Mouse (Mus musculus) neural tube, embryonic 11.5 days (tissue): ENCODE data around the gene Jkamp. TPM values are rescaled to one million over a fixed set of nuclear protein-coding genes. Genes with fewer than 3 reads are reported as not detected.
"Not testable (repeated sequence)": the region's sequence is repeated elsewhere in the genome, so short reads cannot be mapped to it uniquely, and the experiment has no call there.

Experiments
- ATAC-seq: fragments of 200-750 bp; cut with Nextera tagmentation; 2 replicates; pipeline ENCODE4 v1.8.0; 2017; ENCODE audit warnings: moderate number of reproducible peaks, mild to moderate bottlenecking, moderate TSS enrichment, moderate library complexity; ENCODE audit not compliant: insufficient read depth, low FRiP score, low TSS enrichment
- DNase-seq: peaks from one replicate; pipeline ENCODE4 v3.0.0-alpha.2; 2015; ENCODE audit warnings: low spot score
- H3K27ac ChIP-seq: fragments of 300-500 bp; sonication (generic); 2 replicates; pipeline ENCODE4 v1.5.1; 2014; ENCODE audit warnings: low read depth, mild to moderate bottlenecking, low read length
- H3K27me3 ChIP-seq: fragments of 300-500 bp; sonication (generic); 2 replicates; pipeline ENCODE4 v1.6.1; 2014; ENCODE audit warnings: mild to moderate bottlenecking, low read length, mixed read lengths; ENCODE audit not compliant: control insufficient read depth, insufficient read depth
- H3K36me3 ChIP-seq: fragments of 300-500 bp; sonication (generic); 2 replicates; pipeline ENCODE4 v1.6.1; 2014; ENCODE audit warnings: mild to moderate bottlenecking, low read length, moderate library complexity, mixed read lengths; ENCODE audit not compliant: control insufficient read depth, insufficient read depth
- H3K4me1 ChIP-seq: fragments of 300-500 bp; sonication (generic); 2 replicates; pipeline ENCODE4 v1.6.1; 2014; ENCODE audit warnings: low read length, mixed read lengths; ENCODE audit not compliant: control insufficient read depth, insufficient read depth
- H3K4me2 ChIP-seq: fragments of 300-500 bp; sonication (generic); 2 replicates; pipeline ENCODE4 v1.6.1; 2014; ENCODE audit warnings: low read depth, mild to moderate bottlenecking, moderate library complexity
- H3K4me3 ChIP-seq: fragments of 300-500 bp; sonication (generic); 2 replicates; pipeline ENCODE4 v1.5.1; 2014; ENCODE audit warnings: low read depth, low read length
- H3K9ac ChIP-seq: fragments of 300-500 bp; sonication (generic); 2 replicates; pipeline ENCODE4 v1.6.1; 2014; ENCODE audit warnings: mild to moderate bottlenecking, low read length
- H3K9me3 ChIP-seq: fragments of 300-500 bp; sonication (generic); 2 replicates; pipeline ENCODE4 v1.6.1; 2016; ENCODE audit warnings: low read length; ENCODE audit not compliant: control insufficient read depth
- WGBS: fragments of 180-500 bp; shearing (Covaris S2); extraction: QIAGEN DNeasy Blood & Tissue Kit; methylation state at CpG from one replicate; pipeline ENCODE4 v1.1.7; 2014; 5-methylcytosine and 5-hydroxymethylcytosine counted together
- polyA plus RNA-seq: library from polyadenylated mRNA; unstranded; fragments of >200 nt; fragmentation: Nextera tagmentation; extraction: Ambion mirVana; gene quantifications from 2 replicates; pipeline ENCODE4 v1.2.1, GENCODE M21; 2014

The Jkamp gene
- 68.5 and 71.4 TPM in 2 replicates for polyA plus RNA-seq

DNA sequence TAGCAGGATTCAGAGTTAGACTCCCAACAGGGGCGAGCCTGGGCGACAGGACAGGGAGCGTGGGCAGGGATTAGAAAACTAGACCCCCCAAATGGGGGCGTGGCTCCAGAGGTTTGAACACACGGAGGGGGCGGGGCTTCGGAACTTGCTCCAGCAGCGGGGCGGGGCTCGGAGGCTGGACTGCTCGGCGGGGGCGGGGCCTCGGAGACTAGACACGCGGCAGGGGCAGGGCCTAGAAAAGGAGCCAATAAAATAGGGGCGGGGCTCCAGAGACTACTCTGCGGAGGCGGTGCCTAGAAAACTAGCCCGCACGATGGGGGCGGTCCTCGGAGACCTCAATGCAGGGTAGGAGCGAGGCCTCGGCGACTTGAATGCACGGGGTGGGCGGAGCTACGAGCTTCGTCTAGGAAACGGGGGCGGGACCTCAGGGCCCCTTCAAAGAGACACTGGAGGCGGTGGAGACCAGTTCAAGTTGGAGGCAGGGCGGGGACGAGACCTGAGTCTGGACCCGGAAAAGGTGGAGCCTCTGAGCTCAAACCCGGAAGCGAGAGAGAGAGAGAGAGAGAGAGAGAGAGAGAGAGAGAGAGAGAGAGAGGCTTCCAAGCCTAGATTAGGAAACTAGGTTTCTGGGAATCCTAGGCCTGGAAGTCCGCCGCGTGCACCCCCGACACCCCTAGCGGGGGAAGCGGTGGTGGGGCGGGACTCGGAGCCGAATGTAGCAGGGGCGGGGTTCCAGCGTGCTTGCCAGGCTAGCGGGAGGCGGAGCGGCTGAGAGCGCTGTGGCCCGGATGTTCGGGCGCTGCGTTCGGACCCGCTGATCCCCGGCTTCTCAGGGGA lies at the start of gene Jkamp, which contains the start of gene L3hypdh:
Gene Jkamp (plus strand): TSS at position 261 of the 837 bp plus-strand sequence.
Gene L3hypdh (minus strand): TSS at position 111 of the 837 bp plus-strand sequence.
- H3K4me1 ChIP-seq = peaks cover 3% of the 10 kb centered on the region; the same call in 1 of the 2 replicates
- no peaks in the 10 kb centered on the region for H3K27me3 ChIP-seq
- H3K36me3 ChIP-seq = no peaks in the 10 kb centered on the region
- DNase-seq (peak; percentile 99), ATAC-seq (peak; percentile 97)
- H3K9ac ChIP-seq = peak within 1 kb of the TSS; percentile 93
- 1% methylated on average over 60 of the region's 60 CpGs for WGBS
- peak within 1 kb of the TSS; percentile 69 for H3K4me3 ChIP-seq
- no peaks in the 10 kb centered on the region for H3K9me3 ChIP-seq
- peak within 1 kb of the TSS; percentile 79 for H3K4me2 ChIP-seq
- H3K27ac ChIP-seq = peak within 1 kb of the TSS; percentile 97

DNA sequence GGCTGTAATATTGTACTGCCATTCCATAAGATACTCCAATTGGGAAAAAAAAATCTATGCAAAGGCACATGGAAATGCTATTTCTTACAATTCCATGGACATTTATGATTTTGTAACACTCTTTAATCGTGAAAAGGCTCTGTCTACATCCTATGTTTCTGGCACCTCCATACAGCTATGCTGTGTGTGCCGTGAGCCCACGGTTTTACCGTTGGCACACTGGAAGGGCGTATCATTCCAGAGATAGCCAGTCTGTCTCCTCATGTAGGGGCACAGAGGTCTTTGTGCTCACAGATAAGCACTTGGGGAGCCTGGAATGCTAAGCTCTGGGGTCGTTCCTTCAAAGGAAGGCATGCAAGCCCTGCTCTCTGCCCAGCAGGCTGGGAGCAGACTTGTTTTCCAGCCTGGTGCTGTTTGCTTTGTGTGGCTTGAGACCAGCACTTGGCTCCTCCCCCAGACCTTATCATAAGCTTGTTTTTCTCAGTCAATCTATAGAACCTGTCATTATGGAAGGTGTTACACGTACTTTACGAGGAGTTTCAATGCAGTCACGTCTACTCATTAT lies 49.2 kb upstream of the Jkamp start:
- DNase-seq (no peak), ATAC-seq (no peak)
- Histone ChIP-seq H3K4me1 (no peaks in the 10 kb centered on the region), H3K36me3 (no peaks in the 10 kb centered on the region), H3K9me3 (no peaks in the 10 kb centered on the region), H3K9ac (no peak overlapping the region), H3K27me3 (no peaks in the 10 kb centered on the region), H3K27ac (no peak overlapping the region), H3K4me3 (no peak overlapping the region), H3K4me2 (no peak overlapping the region)
- WGBS = 74% methylated on average over 9 of the region's 9 CpGs

DNA sequence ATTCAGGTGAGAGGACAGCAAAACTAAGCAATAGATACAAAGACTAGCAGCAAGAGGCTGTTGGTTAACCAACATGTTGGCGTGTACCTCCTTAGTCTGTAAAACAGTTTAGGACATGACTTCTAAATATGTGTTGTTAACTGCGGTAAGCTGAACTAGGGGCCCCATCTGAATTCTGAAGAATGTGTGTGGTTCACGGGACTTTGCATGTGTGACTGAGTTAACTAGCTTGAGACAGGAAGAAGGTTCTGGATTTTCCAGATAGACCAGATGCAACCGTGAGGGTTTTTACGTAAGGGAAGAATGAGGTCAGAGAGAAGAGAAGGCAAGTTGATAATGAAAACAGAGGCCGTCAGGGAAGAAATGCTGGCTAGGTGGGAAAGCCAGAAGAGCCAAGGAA lies 48.3 kb upstream of the Jkamp start:
- Histone ChIP-seq H3K9me3 (no peaks in the 10 kb centered on the region), H3K27me3 (no peaks in the 10 kb centered on the region), H3K27ac (no peak overlapping the region), H3K4me3 (no peak overlapping the region), H3K9ac (no peak overlapping the region), H3K4me1 (no peaks in the 10 kb centered on the region), H3K4me2 (no peak overlapping the region), H3K36me3 (no peaks in the 10 kb centered on the region)
- ATAC-seq (no peak), DNase-seq (no peak)
- 93% methylated on average over 6 of the region's 6 CpGs for WGBS

DNA sequence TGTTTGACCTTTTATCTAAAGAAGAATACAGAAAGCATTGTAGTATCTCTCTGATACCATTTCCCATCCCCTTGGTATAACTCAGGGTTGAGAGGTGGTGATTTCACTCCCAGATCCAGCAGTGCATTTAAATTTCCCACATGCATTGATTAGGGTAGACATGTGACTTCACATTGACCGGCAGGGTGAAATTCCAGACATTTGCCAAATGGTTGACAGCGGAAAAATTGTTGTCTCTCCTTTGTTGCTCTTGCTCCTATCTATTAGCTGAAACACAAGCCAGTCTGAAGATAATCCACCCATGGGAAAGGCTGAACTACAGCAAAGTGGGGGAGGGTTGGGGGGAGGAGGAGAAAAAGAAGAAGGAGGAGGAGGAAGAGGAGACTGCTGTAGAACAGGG lies 46.5 kb upstream of the Jkamp start:
- ATAC-seq (no peak), DNase-seq (no peak)
- Histone ChIP-seq H3K36me3 (no peaks in the 10 kb centered on the region), H3K27ac (no peak overlapping the region), H3K9ac (no peak overlapping the region), H3K4me1 (no peaks in the 10 kb centered on the region), H3K9me3 (no peaks in the 10 kb centered on the region), H3K27me3 (no peaks in the 10 kb centered on the region), H3K4me3 (no peak overlapping the region), H3K4me2 (no peak overlapping the region)
- WGBS = 75% methylated on average over 2 of the region's 2 CpGs

DNA sequence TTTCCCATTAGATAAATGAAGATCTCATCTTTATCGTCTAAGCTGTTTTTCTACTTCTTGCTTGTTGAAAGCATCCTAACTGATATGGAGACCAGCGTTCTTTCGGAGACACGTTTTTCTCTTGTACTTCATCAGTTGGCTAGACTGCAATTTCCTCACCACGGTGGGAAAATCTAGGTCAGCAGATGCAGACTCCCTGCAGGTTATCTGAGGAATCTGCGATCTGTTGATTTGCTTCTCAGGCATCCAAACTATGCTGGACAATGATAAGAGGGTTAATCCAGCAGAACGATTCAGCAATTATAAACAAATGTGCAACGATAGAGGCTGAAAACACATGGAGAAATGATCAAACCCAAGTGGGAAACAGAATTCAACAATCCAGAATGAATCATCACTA lies 45.9 kb upstream of the Jkamp start:
- H3K36me3 ChIP-seq = no peaks in the 10 kb centered on the region
- no peaks in the 10 kb centered on the region for H3K27me3 ChIP-seq
- no peak overlapping the region for H3K9ac ChIP-seq
- H3K4me2 ChIP-seq = no peak overlapping the region
- H3K4me3 ChIP-seq = no peak overlapping the region
- 85% methylated on average over 8 of the region's 8 CpGs for WGBS
- H3K9me3 ChIP-seq = no peaks in the 10 kb centered on the region
- no peak for DNase-seq
- H3K4me1 ChIP-seq = no peaks in the 10 kb centered on the region
- no peak for ATAC-seq
- H3K27ac ChIP-seq = no peak overlapping the region

DNA sequence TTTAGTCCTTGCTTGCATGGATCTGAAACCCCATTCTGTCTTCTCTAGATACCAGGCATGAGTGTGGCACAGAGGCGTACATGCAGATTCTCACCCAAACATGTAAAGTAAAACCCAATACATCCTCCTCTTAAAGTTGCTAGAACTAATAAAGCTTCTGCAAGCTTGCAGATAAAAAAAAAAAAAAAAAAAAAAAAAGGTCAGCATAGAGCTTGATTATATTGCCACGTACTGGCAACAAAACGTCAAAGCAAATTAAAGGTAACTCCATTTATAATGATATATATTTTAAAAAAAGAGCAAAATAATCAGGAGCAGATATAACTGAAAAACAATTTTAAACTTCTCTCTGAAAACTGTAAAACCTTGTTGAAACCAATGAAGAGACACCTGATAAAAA lies 44.2 kb upstream of the Jkamp start:
- no peaks in the 10 kb centered on the region for H3K36me3 ChIP-seq
- no peak overlapping the region for H3K4me2 ChIP-seq
- no peaks in the 10 kb centered on the region for H3K9me3 ChIP-seq
- ATAC-seq = no peak
- H3K27me3 ChIP-seq = no peaks in the 10 kb centered on the region
- no peak overlapping the region for H3K27ac ChIP-seq
- H3K4me1 ChIP-seq = no peaks in the 10 kb centered on the region
- no peak for DNase-seq
- no peak overlapping the region for H3K9ac ChIP-seq
- no peak overlapping the region for H3K4me3 ChIP-seq
- 92% methylated on average over 3 of the region's 3 CpGs for WGBS

DNA sequence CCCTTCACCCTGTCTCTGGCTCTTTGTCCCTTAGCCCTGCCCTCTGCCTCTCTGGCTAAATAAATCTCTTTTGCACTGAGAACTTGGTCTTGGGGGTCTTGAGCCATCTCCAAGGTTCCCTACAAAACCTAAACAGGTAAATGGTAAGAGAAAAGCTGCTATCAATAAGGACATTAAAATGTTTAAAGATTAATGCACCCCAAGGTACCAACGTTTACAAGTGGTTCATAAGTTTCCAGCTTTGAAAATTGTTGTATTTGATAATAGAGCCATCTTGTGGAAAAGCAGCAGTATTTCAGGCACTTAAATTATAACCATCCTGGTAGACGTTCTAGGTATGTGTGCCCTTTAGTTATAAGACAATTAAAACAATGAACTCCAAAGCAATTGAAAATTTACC lies 37.9 kb upstream of the Jkamp start:
- WGBS = 12% methylated on average over 2 of the region's 2 CpGs
- no peak for ATAC-seq
- H3K27ac ChIP-seq = no peak overlapping the region
- no peaks in the 10 kb centered on the region for H3K9me3 ChIP-seq
- H3K4me2 ChIP-seq = no peak overlapping the region
- H3K36me3 ChIP-seq = no peaks in the 10 kb centered on the region
- H3K4me3 ChIP-seq = no peak overlapping the region
- no peaks in the 10 kb centered on the region for H3K4me1 ChIP-seq
- no peak overlapping the region for H3K9ac ChIP-seq
- H3K27me3 ChIP-seq = no peaks in the 10 kb centered on the region
- DNase-seq = no peak

DNA sequence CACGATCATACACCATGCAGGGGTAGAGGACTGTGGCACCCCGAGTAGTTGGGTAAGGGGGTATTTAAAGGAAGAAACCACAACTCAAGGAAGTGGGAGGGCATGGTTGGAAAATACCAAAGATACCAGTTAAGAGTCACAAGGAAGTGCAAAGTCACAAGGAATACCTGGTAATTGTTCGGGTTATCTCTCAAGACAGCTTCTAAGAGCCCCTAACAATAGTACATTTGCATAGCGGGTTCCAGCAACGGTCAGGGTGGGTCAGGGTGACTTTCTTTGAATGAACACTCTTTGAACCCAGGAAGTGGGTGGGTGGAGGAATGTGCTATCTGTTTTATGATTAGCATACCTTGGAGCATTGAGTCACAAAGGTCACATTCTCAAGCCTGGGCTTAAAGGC lies 35.2 kb upstream of the Jkamp start:
- not testable (repeated sequence) for H3K27me3 ChIP-seq, H3K36me3 ChIP-seq, H3K9ac ChIP-seq, H3K27ac ChIP-seq, H3K4me3 ChIP-seq, ATAC-seq, DNase-seq, H3K9me3 ChIP-seq, H3K4me2 ChIP-seq, H3K4me1 ChIP-seq
- WGBS = 94% methylated on average over 5 of the region's 5 CpGs

DNA sequence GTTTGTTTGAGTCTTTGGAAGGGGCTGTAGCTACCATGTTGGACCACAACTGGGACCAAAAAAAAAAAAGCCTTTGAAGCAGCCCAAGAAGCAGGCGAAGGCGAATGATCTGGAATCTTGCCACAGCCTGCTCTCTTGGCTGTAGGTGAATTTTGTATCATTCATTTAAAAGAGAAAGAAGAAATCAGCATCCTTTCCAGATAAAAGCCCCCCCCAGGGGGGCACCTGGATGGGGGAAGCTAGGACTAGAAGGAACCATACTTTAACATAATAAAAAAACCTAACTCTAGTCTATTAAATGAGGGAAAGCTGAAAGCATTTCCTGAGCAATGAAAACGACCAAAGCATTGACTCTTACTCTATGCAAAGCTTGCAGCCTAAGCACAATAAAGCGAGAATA lies 34.6 kb upstream of the Jkamp start:
- no peaks in the 10 kb centered on the region for H3K4me1 ChIP-seq
- DNase-seq (no peak), ATAC-seq (no peak)
- H3K36me3 ChIP-seq = no peaks in the 10 kb centered on the region
- no peak overlapping the region for H3K9ac ChIP-seq
- H3K27ac ChIP-seq = no peak overlapping the region
- H3K4me3 ChIP-seq = no peak overlapping the region
- H3K9me3 ChIP-seq = no peaks in the 10 kb centered on the region
- no peak overlapping the region for H3K4me2 ChIP-seq
- no peaks in the 10 kb centered on the region for H3K27me3 ChIP-seq
- WGBS = 88% methylated on average over 4 of the region's 4 CpGs
